8 mouse cellular contexts compared by ENCODE assay signal in the genomic region with DNA sequence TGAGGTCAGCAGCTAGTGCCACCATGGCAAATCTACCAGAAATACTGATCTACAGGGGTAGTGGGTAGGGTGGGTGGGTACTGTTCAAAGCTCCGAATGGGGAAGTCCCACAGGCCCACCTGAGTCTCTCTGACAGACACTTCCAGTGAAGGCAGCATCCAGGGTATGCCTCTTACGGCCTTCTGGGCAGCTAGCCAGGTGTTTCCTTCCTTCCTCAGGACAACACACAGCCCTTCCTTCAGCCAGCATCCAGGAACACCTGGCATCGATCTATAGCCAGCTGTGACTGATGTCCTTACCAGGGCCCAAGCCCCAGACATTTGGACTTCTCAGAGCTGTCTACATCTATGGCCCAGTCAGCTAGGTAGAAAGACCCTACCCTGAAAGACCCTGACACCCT. TPM values are rescaled to one million over a fixed set of nuclear protein-coding genes. Genes with fewer than 3 reads are reported as not detected.
DNase-seq lines count a peak whose midpoint lies in the region; ATAC-seq and TF ChIP-seq lines count a peak whose summit lies in the region.
"Had no signal": no experiment of that assay in that cellular context is flagged by ENCODE, and none has a peak within 500 bp of the region (broad histone marks: within the 10 kb centered on the region; RNA-seq: fewer than 3 reads in every experiment).

No protein-coding gene starts in this region.

- WGBS in kidney, adult 2 months, result 52% methylated on average over 3 of the region's 3 CpGs
- WGBS in kidney, embryonic 15.5 days, result 72% methylated on average over 3 of the region's 3 CpGs
- WGBS in forebrain, embryonic 12.5 days, result 78% methylated on average over 3 of the region's 3 CpGs

- TF ChIP-seq POLR2A in kidney, adult 2 months (IDR thresholded peaks at IDR 0.05; ENCODE audit: low read depth, low read length), result no peak

- DNase-seq in kidney, adult 2 months, result peak; percentile 74
- DNase-seq in adrenal gland, postnatal 10 days, result peak; percentile 47
- peak; percentile 21 to 39 for DNase-seq in cerebellum, adult 18-20 months
- DNase-seq in layer of hippocampus, postnatal 25 days (ENCODE audit: extremely low spot score in 1 of 2, low spot score in 1 of 2), result peak; percentile 0 to 3

- H3K27me3 ChIP-seq in kidney, adult 2 months (replicated peaks; ENCODE audit: control insufficient read depth, insufficient read depth, low read length), result no peaks in the 10 kb centered on the region
- H3K27me3 ChIP-seq in kidney, embryonic 15.5 days, result no peaks in the 10 kb centered on the region
- H3K27me3 ChIP-seq in forebrain, embryonic 12.5 days, result peaks cover 15% of the 10 kb centered on the region; the same call in 1 of the 2 replicates
- H3K27me3 ChIP-seq: embryonic facial prominence, embryonic 12.5 days had no signal

- H3K9me3 ChIP-seq in kidney, embryonic 15.5 days (replicated peaks), result no peaks in the 10 kb centered on the region
- H3K9me3 ChIP-seq in forebrain, embryonic 12.5 days, result no peaks in the 10 kb centered on the region
- H3K9me3 ChIP-seq: embryonic facial prominence, embryonic 12.5 days had no signal

- no peak overlapping the region for H3K4me2 ChIP-seq in kidney, embryonic 15.5 days
- H3K4me2 ChIP-seq in forebrain, embryonic 12.5 days, result no peak overlapping the region
- H3K4me2 ChIP-seq: embryonic facial prominence, embryonic 12.5 days had no signal

- no peak overlapping the region for H3K4me3 ChIP-seq in kidney, adult 2 months (ENCODE audit: insufficient read depth, low read depth, low read length)
- H3K4me3 ChIP-seq in kidney, embryonic 15.5 days (replicated peaks), result no peak overlapping the region
- no peak overlapping the region for H3K4me3 ChIP-seq in forebrain, embryonic 12.5 days (replicated peaks)
- H3K4me3 ChIP-seq: embryonic facial prominence, embryonic 12.5 days had no signal

- H3K27ac ChIP-seq in kidney, adult 2 months (ENCODE audit: insufficient read depth, low read depth, low read length), result peak overlapping the region; percentile 86
- H3K27ac ChIP-seq in kidney, embryonic 15.5 days, result no peak overlapping the region
- no peak overlapping the region for H3K27ac ChIP-seq in forebrain, embryonic 12.5 days
- H3K27ac ChIP-seq: embryonic facial prominence, embryonic 12.5 days had no signal

- H3K36me3 ChIP-seq in kidney, adult 2 months (ENCODE audit: control insufficient read depth, insufficient read depth, low read length), result no peaks in the 10 kb centered on the region
- peaks cover 63% of the 10 kb centered on the region for H3K36me3 ChIP-seq in kidney, embryonic 15.5 days
- H3K36me3 ChIP-seq in forebrain, embryonic 12.5 days (replicated peaks), result peaks cover 10% of the 10 kb centered on the region

- no peak for TF ChIP-seq CTCF in kidney, adult 2 months (conservative IDR thresholded peaks at IDR 0.05; ENCODE audit: insufficient read depth, insufficient read length, low read depth, low read length)

- peaks cover 38% of the 10 kb centered on the region for H3K4me1 ChIP-seq in kidney, adult 2 months (ENCODE audit: control insufficient read depth, insufficient read depth, low read length)
- peaks cover 42% of the 10 kb centered on the region for H3K4me1 ChIP-seq in kidney, embryonic 15.5 days
- peaks cover 36% of the 10 kb centered on the region for H3K4me1 ChIP-seq in forebrain, embryonic 12.5 days

- no peak for ATAC-seq in kidney, embryonic 15.5 days (replicated peaks; ENCODE audit: low FRiP score)
- ATAC-seq in forebrain, embryonic 12.5 days (ENCODE audit: low FRiP score), result no peak
- ATAC-seq in erythroid progenitor cell, adult 5-6 weeks (replicated peaks; ENCODE audit: low FRiP score, poor library complexity, severe bottlenecking), result no peak

- no peak overlapping the region for H3K9ac ChIP-seq in kidney, embryonic 15.5 days
- no peak overlapping the region for H3K9ac ChIP-seq in forebrain, embryonic 12.5 days
- H3K9ac ChIP-seq: embryonic facial prominence, embryonic 12.5 days had no signal

RNA-seq across cellular contexts. Expression of gene Mxd4, which starts 5.0 kb away (rescaled TPM):
- polyA plus RNA-seq in kidney, adult 2 months (2012; rRNA removed), result 143 and 164 TPM in 2 replicates
- 40.6 and 44.3 TPM in 2 replicates for polyA plus RNA-seq in kidney, embryonic 15.5 days (2015; fragmentation: Nextera tagmentation; extraction: Ambion mirVana)
- 100 to 1,000 TPM; 140 to 144 TPM for total RNA-seq in adrenal gland, postnatal 10 days (2021)
- total RNA-seq in layer of hippocampus, postnatal 25 days (2021), result 10 to 100 TPM; 84.6 to 93.3 TPM
- 25.0 and 25.8 TPM in 2 replicates for polyA plus RNA-seq in forebrain, embryonic 12.5 days (2016; fragmentation: Nextera tagmentation; extraction: Ambion mirVana)
- total RNA-seq in erythroid progenitor cell, adult 5-6 weeks (2015; ENCODE audit: low replicate concordance), result 4.7 and 7.1 TPM in 2 replicates
- total RNA-seq in erythroid progenitor cell, adult 5-6 weeks (2017; ENCODE audit: low replicate concordance), result 3.6 and 13.6 TPM in 2 replicates

RNA-seq across cellular contexts. Expression of gene Haus3, which starts 13.2 kb away (rescaled TPM):
- polyA plus RNA-seq in kidney, adult 2 months (2012; rRNA removed), result 0.34 and 0.64 TPM in 2 replicates
- polyA plus RNA-seq in kidney, embryonic 15.5 days (2015; fragmentation: Nextera tagmentation; extraction: Ambion mirVana), result 37.8 and 46.1 TPM in 2 replicates
- 1 to 10 TPM; 9.3 to 9.8 TPM for total RNA-seq in adrenal gland, postnatal 10 days (2021)
- total RNA-seq in layer of hippocampus, postnatal 25 days (2021), result 1 to 10 TPM; 5.6 to 5.7 TPM
- polyA plus RNA-seq in forebrain, embryonic 12.5 days (2016; fragmentation: Nextera tagmentation; extraction: Ambion mirVana), result 43.1 and 45.3 TPM in 2 replicates
- 61.6 and 90.5 TPM in 2 replicates for total RNA-seq in erythroid progenitor cell, adult 5-6 weeks (2015; ENCODE audit: low replicate concordance)
- 99.5 and 120 TPM in 2 replicates for total RNA-seq in erythroid progenitor cell, adult 5-6 weeks (2017; ENCODE audit: low replicate concordance)

RNA-seq across cellular contexts. Expression of gene Poln, which starts 13.2 kb away (rescaled TPM):
- polyA plus RNA-seq in kidney, adult 2 months (2012; rRNA removed), result 1.3 and 1.8 TPM in 2 replicates
- polyA plus RNA-seq in kidney, embryonic 15.5 days (2015; fragmentation: Nextera tagmentation; extraction: Ambion mirVana), result 0.31 and 0.34 TPM in 2 replicates
- 10 to 100 TPM; 37.3 to 40.0 TPM for total RNA-seq in adrenal gland, postnatal 10 days (2021)
- 1 to 10 TPM in 1 of 2 experiments, under 1 TPM in 1; 0.63 to 1.0 TPM for total RNA-seq in layer of hippocampus, postnatal 25 days (2021)
- polyA plus RNA-seq in forebrain, embryonic 12.5 days (2016; fragmentation: Nextera tagmentation; extraction: Ambion mirVana), result 0.62 and 0.80 TPM in 2 replicates
- total RNA-seq in erythroid progenitor cell, adult 5-6 weeks (2015; ENCODE audit: low replicate concordance), result 1.1 and 4.2 TPM in 2 replicates
- total RNA-seq in erythroid progenitor cell, adult 5-6 weeks (2017; ENCODE audit: low replicate concordance), result 1.7 and 7.3 TPM in 2 replicates

Comparison
In these comparisons a context has a peak if more than half of its experiments do, and no peak if none do; other contexts are left out.
1. DNase-seq: peak in every context shown above with its lines; median percentile 74 in kidney, adult 2 months; 47 in adrenal gland, postnatal 10 days; 30 in cerebellum, adult 18-20 months; 2 in layer of hippocampus, postnatal 25 days.
2. RNA of gene Mxd4, which starts 5.0 kb away (total RNA-seq): 140 to 144 TPM in adrenal gland, postnatal 10 days and 84.6 to 93.3 TPM in layer of hippocampus, postnatal 25 days; 3.6 to 13.6 TPM in erythroid progenitor cell, adult 5-6 weeks; every median in the first group is over 4 times any median in the second.
3. RNA of gene Haus3, which starts 13.2 kb away (total RNA-seq): 61.6 to 120 TPM in erythroid progenitor cell, adult 5-6 weeks; 9.3 to 9.8 TPM in adrenal gland, postnatal 10 days and 5.6 to 5.7 TPM in layer of hippocampus, postnatal 25 days; every median in the first group is over 4 times any median in the second.
4. RNA of gene Poln, which starts 13.2 kb away (total RNA-seq): 37.3 to 40.0 TPM in adrenal gland, postnatal 10 days; 1.1 to 7.3 TPM in erythroid progenitor cell, adult 5-6 weeks and 0.63 to 1.0 TPM in layer of hippocampus, postnatal 25 days; every median in the first group is over 4 times any median in the second.